Mouse (Mus musculus): Measurements from ENCODE around the gene Ninj2.

DNA sequence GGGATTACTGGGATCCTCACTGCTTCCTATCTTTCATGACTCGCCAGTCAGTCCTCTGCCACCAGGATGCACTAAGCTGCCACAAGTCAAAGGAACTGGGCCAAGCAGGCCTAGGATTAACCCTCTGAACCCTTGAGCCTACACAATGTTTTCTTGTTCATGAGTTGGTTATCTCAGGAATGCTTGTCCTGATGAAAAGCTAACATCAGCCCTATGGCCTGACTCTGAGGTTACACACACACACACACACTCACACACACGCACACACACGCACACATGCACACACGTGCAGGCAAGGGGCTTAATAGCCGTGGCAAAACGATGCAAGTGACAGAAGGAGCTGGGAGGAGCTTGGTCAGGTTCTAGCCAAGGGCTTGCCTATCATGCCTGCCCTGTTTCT, 132.2 kb downstream of the Ninj2 start:
- TF ChIP-seq EP300 (IDR thresholded peaks at IDR 0.05; ENCODE audit: low read depth): no peak
- TF ChIP-seq CTCF (IDR thresholded peaks at IDR 0.05; ENCODE audit: low read depth): no peak

Data from heart, postnatal 0 days (tissue).